Mouse (Mus musculus) cerebellum, adult 11-12 months (tissue): ENCODE data around the gene Cphx1.
"Not testable (repeated sequence)": the region's sequence is repeated elsewhere in the genome, so short reads cannot be mapped to it uniquely, and the experiment has no call there.

Source experiments
- DNase-seq: peaks from one replicate; pipeline ENCODE4 v3.0.0; 2022

Gene Cphx1

DNA sequence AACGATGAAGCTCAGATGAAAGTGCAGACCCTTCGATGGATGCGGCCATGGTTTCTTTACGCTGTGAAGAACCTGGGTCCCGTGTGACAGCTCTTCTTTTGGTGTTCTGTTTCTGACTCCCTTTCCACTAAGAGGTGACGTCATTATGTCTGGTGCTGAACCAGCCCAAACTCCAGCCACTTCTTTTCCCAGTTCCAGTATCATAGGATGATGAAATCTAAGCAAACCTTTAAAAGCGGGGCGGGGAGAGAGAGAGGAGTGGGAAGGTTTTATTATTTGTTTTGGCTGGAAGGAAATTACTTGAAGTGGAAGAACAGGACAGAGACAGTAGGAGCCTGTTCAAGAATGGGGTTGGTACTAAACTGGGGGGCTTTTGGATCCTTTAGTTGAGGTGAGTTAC lies at the start of gene Cphx1:
TSS of gene Cphx1 (plus strand) at position 301 of the 400 bp plus-strand sequence.
- not testable (repeated sequence) for DNase-seq

DNA sequence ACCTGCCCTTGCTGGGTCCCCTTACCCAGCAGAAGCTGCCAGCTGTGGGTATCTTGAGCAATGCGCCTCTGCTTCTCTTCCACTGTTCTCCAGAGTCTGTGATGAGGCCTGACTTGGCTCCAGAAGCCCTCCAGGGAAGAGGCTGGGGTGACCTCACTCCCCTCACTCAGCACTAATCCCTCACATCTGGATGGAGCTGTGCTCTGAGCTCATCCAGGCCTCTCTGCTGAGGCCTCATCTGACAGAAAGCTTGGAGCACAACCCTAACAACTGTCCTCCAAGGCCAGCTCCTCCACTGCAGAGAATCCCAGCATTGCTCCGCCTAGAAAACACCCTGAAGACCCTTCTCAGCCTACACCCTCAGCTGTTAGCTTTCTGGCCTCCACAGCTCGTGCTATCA lies 43.5 kb upstream of the Cphx1 start:
- not testable (repeated sequence) for DNase-seq

DNA sequence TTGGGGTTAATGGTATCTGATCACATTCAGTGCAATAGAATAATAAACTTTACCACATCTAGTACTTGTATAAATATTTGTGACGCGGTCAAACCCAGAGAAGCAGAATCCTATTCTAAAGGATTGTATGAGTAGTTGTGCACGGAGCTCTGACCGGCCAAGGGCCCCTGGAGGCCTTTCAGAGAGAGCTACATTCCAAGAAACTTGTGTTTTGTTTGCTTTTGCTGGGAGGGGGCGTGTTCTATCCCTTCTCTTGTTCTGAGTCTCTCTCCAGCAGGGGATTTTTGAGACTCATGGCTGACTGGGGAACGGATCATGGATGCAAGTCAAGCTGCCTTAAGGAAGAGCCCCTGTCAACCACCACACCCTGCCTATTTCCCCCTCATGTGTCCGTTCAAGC lies 42.4 kb upstream of the Cphx1 start:
- not testable (repeated sequence) for DNase-seq

DNA sequence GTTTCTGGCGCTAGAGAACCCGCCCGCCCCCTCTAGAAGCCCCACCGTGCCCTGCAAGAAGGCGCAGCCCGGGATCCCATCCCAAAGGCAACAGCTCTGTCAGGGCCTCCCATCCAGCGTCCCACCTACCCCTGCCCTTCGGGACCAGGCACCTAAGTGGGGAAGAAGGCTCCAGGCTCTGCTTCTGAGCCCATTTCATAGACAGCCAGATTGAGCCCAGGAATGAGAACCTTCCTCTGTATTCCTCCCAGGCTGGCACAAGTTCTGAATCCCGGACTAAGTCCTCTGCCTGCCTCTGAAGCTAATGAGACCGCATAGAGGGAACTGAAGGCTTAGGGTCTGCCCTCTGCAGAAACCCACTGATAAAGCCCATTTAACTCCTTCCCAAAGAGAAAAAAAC lies 35.1 kb upstream of the Cphx1 start, which contains the start of gene Plac9a:
TSS of gene Plac9a (minus strand) at position 101 of the 400 bp plus-strand sequence.
- DNase-seq, result not testable (repeated sequence)

DNA sequence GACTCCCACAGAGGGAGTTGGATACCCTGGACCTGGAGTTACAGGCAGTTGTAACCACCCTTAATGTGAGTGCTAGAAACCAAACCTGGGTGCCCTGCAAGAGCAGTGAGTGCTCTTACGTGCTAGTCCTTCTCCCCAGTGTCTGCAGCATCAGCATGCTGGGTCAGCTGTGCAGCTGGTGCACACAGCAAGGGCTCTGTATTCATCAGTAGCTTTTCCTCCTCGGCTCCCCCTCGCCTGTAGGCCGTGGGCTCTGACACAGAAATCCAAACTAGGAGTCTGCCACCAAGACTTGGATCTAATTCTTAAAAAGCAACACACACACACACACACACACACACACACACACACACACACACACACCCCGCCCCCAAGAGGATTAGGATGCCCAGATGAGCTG lies 32.9 kb upstream of the Cphx1 start:
- DNase-seq, result not testable (repeated sequence)

DNA sequence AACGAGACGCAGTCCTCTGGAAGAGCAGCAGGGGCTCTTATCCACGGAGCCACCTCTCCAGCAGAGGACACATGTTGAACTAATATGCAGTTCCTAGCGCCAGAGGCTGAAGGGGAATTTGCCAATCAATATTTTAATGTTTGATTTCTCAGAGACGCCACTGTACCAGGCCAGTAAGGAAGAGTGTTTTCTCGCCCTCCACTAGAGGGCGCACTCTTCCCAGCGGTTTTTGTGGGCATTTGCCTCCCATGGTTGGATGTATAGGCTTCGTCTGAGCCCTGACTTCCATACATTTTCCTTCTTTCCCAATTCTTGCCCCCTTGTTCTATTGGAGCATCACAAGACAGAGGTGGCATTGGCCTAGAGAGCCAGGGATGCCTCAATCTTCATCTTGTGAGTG lies 30.8 kb upstream of the Cphx1 start:
- DNase-seq, result not testable (repeated sequence)

DNA sequence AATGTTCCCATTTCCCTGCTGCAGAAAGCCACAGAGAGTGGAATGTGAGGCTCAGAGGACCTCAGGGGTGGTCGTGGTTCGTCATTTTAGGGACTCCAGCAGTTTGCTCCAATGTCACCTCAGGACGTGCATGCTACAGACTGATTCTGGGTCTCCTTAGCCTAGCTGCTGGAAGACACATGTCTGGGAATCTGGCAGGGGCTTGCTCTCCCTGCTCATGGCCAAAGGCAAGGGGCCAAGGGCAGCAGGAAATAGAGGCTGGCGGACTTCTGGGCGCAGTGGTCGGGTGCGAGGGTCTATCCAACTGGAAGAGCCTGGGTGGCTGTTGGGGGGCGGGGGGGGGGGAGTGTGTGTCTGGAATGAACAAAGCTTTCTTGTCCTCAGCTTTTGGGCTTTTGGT lies 29.1 kb upstream of the Cphx1 start:
- not testable (repeated sequence) for DNase-seq

DNA sequence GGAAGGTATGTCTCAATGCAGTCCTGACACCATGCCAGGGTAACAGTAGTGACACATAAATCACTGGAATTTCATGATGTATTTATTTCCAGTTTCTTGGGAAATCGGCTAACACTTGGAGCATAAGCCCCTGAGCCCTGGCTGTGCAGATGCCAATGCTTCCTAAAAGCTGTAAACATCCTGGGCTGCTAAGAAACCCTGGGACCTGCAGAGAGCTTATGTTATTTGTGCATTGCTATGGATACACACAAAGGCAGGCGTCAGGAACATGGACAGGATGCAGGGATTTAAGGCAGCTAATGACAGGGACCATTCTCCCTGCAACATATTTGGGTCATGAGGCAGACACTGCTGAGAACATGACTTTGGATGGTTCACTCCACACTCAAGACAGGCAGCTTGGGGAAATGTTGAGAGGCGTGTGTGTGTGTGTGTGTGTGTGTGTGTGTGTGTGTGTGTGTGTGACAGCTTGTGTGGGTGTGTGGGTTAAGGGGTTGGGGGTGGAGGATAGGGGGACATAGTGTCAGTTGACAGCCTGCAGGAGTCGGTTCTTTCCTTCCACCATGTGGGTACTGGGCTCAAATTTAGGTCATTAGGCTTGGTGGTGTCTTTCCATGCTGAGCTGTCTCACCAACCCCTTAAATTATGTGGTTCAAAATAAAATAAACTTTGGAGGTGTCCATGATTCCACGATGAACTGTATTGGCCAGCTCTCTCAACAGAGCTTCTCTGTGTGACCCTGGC lies 19.5 kb upstream of the Cphx1 start:
- not testable (repeated sequence) for DNase-seq

DNA sequence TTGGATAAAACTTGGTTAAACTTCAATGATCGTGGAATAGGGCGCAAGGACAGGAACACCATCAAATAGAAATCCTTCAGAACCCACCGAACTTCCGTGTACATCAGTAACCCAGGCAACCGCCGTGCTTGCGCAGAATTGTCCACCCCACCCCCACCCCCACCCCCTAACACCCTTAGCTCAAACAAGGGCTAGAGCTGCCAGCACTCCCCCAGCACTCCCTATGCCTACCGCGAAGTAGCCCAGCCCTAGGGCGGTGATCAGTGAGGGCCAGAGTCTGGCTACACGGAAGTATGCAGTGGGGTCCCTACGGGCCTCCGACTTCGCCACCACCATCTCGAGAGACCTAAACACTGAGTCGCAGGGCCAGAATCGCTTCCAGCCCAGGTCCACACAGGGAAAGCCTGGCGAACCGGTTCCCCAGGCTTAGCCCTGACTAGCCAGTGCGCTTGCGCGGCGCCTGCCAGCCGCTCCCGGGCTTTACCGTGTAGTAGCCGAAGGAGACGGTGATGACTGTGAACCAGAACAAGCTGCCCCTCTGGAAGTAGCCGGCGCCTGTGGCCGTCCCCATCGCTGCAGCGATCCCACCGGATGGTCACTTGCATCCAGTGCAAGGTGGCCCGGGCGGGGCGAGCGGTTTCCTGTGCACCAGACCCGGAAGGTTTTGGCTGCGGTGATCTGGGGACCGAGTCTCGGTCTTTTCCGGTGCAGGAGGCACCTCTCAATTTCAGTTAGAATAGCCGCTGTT lies 11.1 kb upstream of the Cphx1 start:
- not testable (repeated sequence) for DNase-seq

DNA sequence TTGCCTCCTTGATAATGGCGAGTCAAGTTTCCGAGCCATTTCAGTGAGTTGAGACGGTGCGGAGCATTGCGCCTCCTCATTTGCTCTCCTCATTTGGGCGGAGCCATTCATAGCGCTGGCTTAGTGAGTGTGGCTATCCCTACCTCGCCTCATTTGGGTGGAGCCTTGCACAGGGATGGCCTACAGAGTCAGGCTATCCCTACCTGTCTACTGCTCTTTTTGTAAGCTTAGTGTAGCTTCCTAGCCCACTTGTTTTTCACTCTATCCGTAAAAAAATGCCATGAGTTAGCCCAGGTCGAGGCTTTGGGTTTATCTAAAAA lies 10.6 kb upstream of the Cphx1 start, which contains the start of gene Tmem254a:
TSS of gene Tmem254a (minus strand) at position 111 of the 320 bp plus-strand sequence.
- DNase-seq, result not testable (repeated sequence)

DNA sequence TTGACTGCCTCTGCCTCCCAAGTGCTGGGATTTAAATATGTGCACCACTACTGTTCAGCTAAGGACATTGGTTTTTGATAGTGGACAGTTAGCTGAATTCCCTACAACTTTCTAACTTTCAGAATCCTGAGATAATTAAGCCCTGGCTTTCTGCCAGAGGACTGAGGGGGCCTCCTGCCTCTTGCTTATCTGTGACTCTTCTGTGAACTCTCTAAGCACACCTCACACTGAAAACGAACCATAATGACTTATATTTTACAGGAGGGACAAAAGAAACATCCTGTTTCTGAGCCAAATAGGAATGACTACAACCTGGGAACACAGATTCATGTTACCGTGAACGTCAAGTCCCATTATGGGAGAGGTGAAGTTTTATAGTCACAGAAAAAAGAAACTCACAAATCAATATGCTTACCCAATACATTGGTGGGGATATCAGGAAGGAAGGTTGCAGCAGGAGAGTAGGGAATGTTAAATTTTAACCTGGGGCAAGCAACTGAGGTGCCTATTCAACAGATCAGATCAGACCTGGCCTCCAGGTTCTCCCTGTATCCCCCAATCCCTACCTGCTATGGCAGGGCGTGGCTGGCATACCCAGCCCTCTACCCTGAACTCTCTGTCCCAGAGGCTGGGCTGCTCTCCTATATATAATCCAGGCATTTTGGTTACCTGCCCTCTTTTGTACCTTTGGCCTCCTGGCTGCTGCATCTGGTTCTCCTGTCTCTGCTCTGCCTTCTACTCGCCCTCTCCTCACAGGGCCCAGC lies 1.1 kb upstream of the Cphx1 start:
- DNase-seq, result not testable (repeated sequence)

DNA sequence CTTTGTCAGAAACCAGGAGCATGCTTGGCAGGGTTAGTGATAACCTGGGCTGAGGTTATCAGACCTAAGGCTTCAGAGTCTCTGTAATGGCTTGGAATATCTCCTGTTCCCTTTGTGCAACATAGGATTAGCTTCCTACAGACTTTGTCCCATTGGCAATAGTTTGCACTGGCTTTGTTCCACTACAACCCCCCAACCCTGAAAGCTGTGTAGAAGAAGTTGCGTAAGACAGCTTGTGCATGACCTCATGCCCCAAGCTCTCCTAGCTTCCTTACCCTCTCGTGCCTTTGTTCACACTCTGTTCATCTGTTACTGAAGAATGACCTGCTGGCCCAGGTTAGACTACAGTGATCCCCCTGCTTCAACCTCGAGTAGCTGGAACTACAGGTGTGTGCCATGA lies 19.8 kb downstream of the Cphx1 start:
- DNase-seq, result not testable (repeated sequence)

DNA sequence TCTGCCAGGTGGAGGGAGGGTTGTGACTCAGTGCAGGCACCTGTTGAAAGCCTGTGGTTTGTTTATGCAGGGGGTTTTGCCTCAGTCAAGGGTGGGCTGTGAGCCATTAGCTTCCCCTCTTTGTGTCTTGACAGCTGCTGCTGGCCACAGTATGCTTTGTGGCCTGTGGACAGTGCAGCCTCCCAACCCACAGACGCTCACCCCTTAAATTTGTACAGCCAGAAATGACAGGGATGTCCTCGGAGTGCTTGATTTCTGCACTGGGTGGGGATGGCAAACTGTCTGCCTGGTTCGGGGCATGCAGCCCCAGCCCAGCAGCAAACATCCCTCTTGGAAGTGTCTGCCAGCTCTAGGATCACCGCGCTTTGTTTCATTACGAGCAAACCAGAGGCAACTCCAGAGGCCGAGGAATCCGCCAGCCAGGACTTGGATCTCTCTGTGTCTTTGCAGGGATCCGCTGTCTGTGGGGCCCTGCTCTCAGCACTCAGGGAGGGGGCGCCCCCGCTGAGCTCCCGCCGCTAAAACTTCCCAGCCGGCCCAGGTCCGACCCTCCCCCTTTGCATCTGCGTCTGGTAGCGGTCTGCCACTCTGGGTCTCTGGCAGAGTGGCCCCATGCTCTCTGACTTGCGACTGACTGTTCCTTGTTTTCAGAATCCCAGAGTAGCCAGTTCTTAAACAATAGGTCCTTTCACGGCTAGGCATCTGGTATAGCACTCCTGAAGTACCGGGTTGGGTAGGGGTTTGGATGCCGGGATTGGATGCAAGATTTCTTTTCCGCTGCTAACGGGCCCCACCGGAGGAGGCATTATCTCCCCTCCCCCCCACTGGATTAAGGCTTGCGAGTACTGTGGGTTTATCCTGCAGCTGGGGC lies 40.5 kb downstream of the Cphx1 start, which contains the start of gene Duxbl1:
TSS of gene Duxbl1 (plus strand) at position 207 of the 871 bp plus-strand sequence.
- DNase-seq, result not testable (repeated sequence)

DNA sequence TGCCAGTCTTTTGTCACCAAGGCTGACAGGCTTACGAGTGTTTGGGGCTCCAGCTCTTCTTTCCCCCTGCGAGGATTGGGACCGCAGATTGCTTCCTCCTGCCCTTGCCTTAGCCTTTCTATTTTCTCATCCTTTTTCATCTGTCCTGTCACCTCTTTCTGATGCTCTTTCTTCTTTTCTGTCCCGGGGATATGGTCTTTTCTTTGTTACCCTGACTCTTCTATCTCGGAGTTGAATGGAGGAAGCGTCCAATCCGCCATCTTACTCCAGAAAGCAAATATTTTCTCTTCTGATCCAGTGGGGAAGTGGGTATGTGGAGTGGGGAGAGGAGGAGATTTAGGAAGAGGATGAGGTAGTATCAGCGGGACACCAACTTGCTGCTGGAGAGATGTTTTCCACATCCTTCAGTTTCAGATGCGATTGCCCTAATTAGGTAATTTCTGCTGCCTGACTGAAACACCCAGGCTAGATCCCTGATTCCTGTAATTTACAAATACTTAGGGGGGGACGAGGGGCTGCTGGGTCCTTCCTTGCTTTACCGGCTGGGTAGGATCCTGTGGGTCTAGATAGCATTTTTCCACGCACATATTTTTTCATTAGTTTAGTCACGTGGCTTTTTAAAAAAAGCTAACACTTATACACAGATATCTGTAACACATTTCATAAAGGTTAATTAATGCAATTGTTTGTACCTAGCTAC lies 41.3 kb downstream of the Cphx1 start:
- not testable (repeated sequence) for DNase-seq

DNA sequence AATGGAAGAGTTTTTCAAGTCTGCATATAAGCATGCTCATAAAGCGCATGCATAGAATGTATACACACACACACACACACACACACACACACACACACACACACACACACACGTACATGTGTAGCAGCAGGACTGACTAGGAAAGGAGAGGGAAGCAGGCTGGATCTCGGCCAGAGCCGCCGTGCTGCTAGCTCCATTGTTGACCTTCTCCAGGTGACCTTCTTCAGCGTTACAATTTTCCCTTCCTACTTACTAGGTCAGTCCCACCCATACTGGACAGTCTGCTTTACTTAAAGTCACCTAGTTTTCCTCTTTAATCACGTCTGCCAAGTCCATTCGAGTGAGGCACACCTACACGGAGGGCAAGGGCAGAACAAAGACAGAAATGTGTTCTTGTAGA lies 43.8 kb downstream of the Cphx1 start:
- not testable (repeated sequence) for DNase-seq
